Mouse (Mus musculus) bone marrow, adult 2 months (tissue): ENCODE measurements around the gene Man2a1. TPM values are rescaled to one million over a fixed set of nuclear protein-coding genes. Genes with fewer than 3 reads are reported as not detected.

ENCODE experiments used
- H3K27ac ChIP-seq: fragments of 200-500 bp; 2 replicates; pipeline ENCODE4 v1.5.1; 2012; ENCODE audit warnings: low read depth, mild to moderate bottlenecking, control low read depth, inconsistent platforms, low read length; ENCODE audit not compliant: control insufficient read depth, poor library complexity, insufficient read depth
- H3K4me1 ChIP-seq: fragments of 200-500 bp; 2 replicates; pipeline ENCODE4 v1.6.1; 2011; ENCODE audit warnings: low read length; ENCODE audit not compliant: control insufficient read depth, insufficient read depth
- H3K4me3 ChIP-seq: fragments of 200-500 bp; replicated peaks from 2 replicates; pipeline ENCODE3; 2011; ENCODE audit warnings: mild to moderate bottlenecking, low read depth, low read length, control low read depth; ENCODE audit not compliant: control insufficient read depth
- CTCF ChIP-seq: fragments of 200-500 bp; IDR thresholded peaks from 2 replicates; pipeline ENCODE4 v1.5.1; 2011; ENCODE audit warnings: low read length, control low read depth; ENCODE audit not compliant: control insufficient read depth, insufficient read depth
- POLR2A ChIP-seq: fragments of 200-500 bp; IDR thresholded peaks from 2 replicates; pipeline ENCODE4 v1.6.1; 2011; ENCODE audit warnings: low read depth, mild to moderate bottlenecking, control low read depth, low read length, borderline replicate concordance; ENCODE audit not compliant: control insufficient read depth
- WGBS: fragments of 180-500 bp; shearing (Covaris S2); methylation state at CpG from one replicate; pipeline ENCODE4 v1.1.7; 2018; 5-methylcytosine and 5-hydroxymethylcytosine counted together
- polyA plus RNA-seq: library from polyadenylated mRNA; stranded (reverse); fragments of >200 nt; gene quantifications from 2 replicates; pipeline ENCODE4 v1.2.4, GENCODE M21; 2011; ENCODE audit warnings: low replicate concordance; ENCODE audit not compliant: missing spikeins, insufficient read depth, insufficient read length

The Man2a1 gene
- polyA plus RNA-seq, 1 experiment, result 22.5 TPM

GRCm38 (mm10) chr17:64772611-64773010 is 172.1 kb downstream of the Man2a1 start:
- H3K4me1 ChIP-seq, result no peaks in the 10 kb centered on the region
- TF ChIP-seq POLR2A (no peak), CTCF (no peak)
- H3K4me3 ChIP-seq, result no peak overlapping the region
- H3K27ac ChIP-seq, result no peak overlapping the region

GRCm38 (mm10) chr17:64774218-64774617 is 173.7 kb downstream of the Man2a1 start:
- Histone ChIP-seq H3K4me3 (no peak overlapping the region), H3K27ac (no peak overlapping the region), H3K4me1 (no peaks in the 10 kb centered on the region)
- TF ChIP-seq POLR2A (no peak), CTCF (no peak)
- WGBS, result 81% methylated on average over 5 of the region's 5 CpGs

GRCm38 (mm10) chr17:64778300-64778699 is 177.8 kb downstream of the Man2a1 start:
- 81% methylated on average over 3 of the region's 3 CpGs for WGBS
- Histone ChIP-seq H3K27ac (no peak overlapping the region), H3K4me3 (no peak overlapping the region), H3K4me1 (no peaks in the 10 kb centered on the region)
- no peak for TF ChIP-seq CTCF
- TF ChIP-seq POLR2A, result no peak

- Histone ChIP-seq H3K4me1 (no peaks in the 10 kb centered on the region), H3K27ac (no peak overlapping the region), H3K4me3 (no peak overlapping the region)
- WGBS, result 90% methylated on average over 12 of the region's 12 CpGs
- no peak for TF ChIP-seq POLR2A
- no peak for TF ChIP-seq CTCF
Observed at GRCm38 (mm10) chr17:64778756-64779155, 178.2 kb downstream of the Man2a1 start.

GRCm38 (mm10) chr17:64780753-64781490 is 180.4 kb downstream of the Man2a1 start:
- Histone ChIP-seq H3K4me1 (no peaks in the 10 kb centered on the region), H3K27ac (no peak overlapping the region), H3K4me3 (no peak overlapping the region)
- TF ChIP-seq CTCF, result no peak
- TF ChIP-seq POLR2A, result no peak
- 73% methylated on average over 18 of the region's 18 CpGs for WGBS

GRCm38 (mm10) chr17:64782307-64782706 is 181.8 kb downstream of the Man2a1 start:
- H3K4me1 ChIP-seq, result no peaks in the 10 kb centered on the region
- no peak overlapping the region for H3K4me3 ChIP-seq
- WGBS, result 87% methylated on average over 3 of the region's 3 CpGs
- no peak overlapping the region for H3K27ac ChIP-seq
- TF ChIP-seq CTCF, result no peak
- no peak for TF ChIP-seq POLR2A

GRCm38 (mm10) chr17:64785961-64786360 is 185.4 kb downstream of the Man2a1 start:
- TF ChIP-seq CTCF, result no peak
- TF ChIP-seq POLR2A, result no peak
- WGBS, result 79% methylated on average over 1 of the region's 1 CpGs
- H3K4me3 ChIP-seq, result no peak overlapping the region
- no peaks in the 10 kb centered on the region for H3K4me1 ChIP-seq
- H3K27ac ChIP-seq, result no peak overlapping the region

- WGBS, result 82% methylated on average over 13 of the region's 13 CpGs
Observed at GRCm38 (mm10) chr17:64788301-64788700, 187.8 kb downstream of the Man2a1 start.

GRCm38 (mm10) chr17:64789175-64789574 is 188.6 kb downstream of the Man2a1 start:
- Histone ChIP-seq H3K27ac (no peak overlapping the region), H3K4me1 (no peaks in the 10 kb centered on the region), H3K4me3 (no peak overlapping the region)
- TF ChIP-seq CTCF (no peak), POLR2A (no peak)
- WGBS, result 87% methylated on average over 3 of the region's 3 CpGs

More at GRCm38 (mm10) chr17:64788301-64788700, 187.8 kb downstream of the Man2a1 start:
- Histone ChIP-seq H3K4me1 (no peaks in the 10 kb centered on the region), H3K4me3 (no peak overlapping the region), H3K27ac (no peak overlapping the region)
- TF ChIP-seq POLR2A (no peak), CTCF (no peak)
